Mouse (Mus musculus) kidney, adult 2 months (tissue): ENCODE results near the gene Sun3. TPM values are rescaled to one million over a fixed set of nuclear protein-coding genes. Genes with fewer than 3 reads are reported as not detected.
A peak's percentile ranks its signal among the peaks of the same experiment; 100 is the strongest.

ENCODE experiments used
- DNase-seq: peaks from one replicate; pipeline ENCODE4 v3.0.0; 2021
- H3K27ac ChIP-seq: fragments of 200-500 bp; 2 replicates; pipeline ENCODE4 v1.5.1; 2012; ENCODE audit warnings: low read depth, low read length, control low read depth, inconsistent platforms; ENCODE audit not compliant: insufficient read depth
- H3K27me3 ChIP-seq: fragments of 200-500 bp; replicated peaks from 2 replicates; pipeline ENCODE4 v1.6.1; 2012; ENCODE audit warnings: mild to moderate bottlenecking, moderate library complexity, low read length, inconsistent platforms; ENCODE audit not compliant: control insufficient read depth, insufficient read depth
- H3K36me3 ChIP-seq: fragments of 200-500 bp; 2 replicates; pipeline ENCODE4 v1.6.1; 2012; ENCODE audit warnings: mild to moderate bottlenecking, moderate library complexity, low read length, inconsistent platforms; ENCODE audit not compliant: control insufficient read depth, insufficient read depth
- H3K4me1 ChIP-seq: fragments of 200-500 bp; 2 replicates; pipeline ENCODE4 v1.6.1; 2011; ENCODE audit warnings: low read length; ENCODE audit not compliant: control insufficient read depth, insufficient read depth
- H3K4me3 ChIP-seq: fragments of 200-500 bp; 2 replicates; pipeline ENCODE4 v1.5.1; 2011; ENCODE audit warnings: mild to moderate bottlenecking, low read depth, low read length, control low read depth; ENCODE audit not compliant: insufficient read depth
- CTCF ChIP-seq: fragments of 200-500 bp; conservative IDR thresholded peaks from 2 replicates; pipeline ENCODE4 v1.5.1; 2011; ENCODE audit warnings: low read depth, mild to moderate bottlenecking, control low read depth, low read length, moderate library complexity, mixed read lengths; ENCODE audit not compliant: insufficient read depth, insufficient read length
- POLR2A ChIP-seq: fragments of 200-500 bp; IDR thresholded peaks from one replicate; pipeline ENCODE4 v1.6.1; 2011; ENCODE audit warnings: low read depth, low read length, control low read depth
- WGBS: fragments of 180-500 bp; shearing (Covaris S2); methylation state at CpG from one replicate; pipeline ENCODE4 v1.1.7; 2018; 5-methylcytosine and 5-hydroxymethylcytosine counted together
- polyA plus RNA-seq: library from polyadenylated mRNA; depleted of rRNA; stranded (reverse); fragments of >200 nt; gene quantifications from 2 replicates; pipeline ENCODE4 v1.2.3, GENCODE M21; 2012

Sun3 gene
- polyA plus RNA-seq, 1 experiment, result 1.3 TPM

GRCm38 (mm10) chr11:9018491-9019267 is 30.1 kb downstream of the Sun3 start:
- no peak overlapping the region for H3K4me3 ChIP-seq
- H3K27ac ChIP-seq, result no peak overlapping the region
- no peak for DNase-seq
- TF ChIP-seq CTCF (no peak), POLR2A (no peak)
- no peaks in the 10 kb centered on the region for H3K27me3 ChIP-seq
- 81% methylated on average over 6 of the region's 6 CpGs for WGBS
- H3K4me1 ChIP-seq, result no peaks in the 10 kb centered on the region
- H3K36me3 ChIP-seq, result no peaks in the 10 kb centered on the region

- H3K27me3 ChIP-seq, result no peaks in the 10 kb centered on the region
- 53% methylated on average over 3 of the region's 3 CpGs for WGBS
- H3K4me3 ChIP-seq, result no peak overlapping the region
- no peak for TF ChIP-seq CTCF
- TF ChIP-seq POLR2A, result no peak
- no peak for DNase-seq
- H3K4me1 ChIP-seq, result no peaks in the 10 kb centered on the region; the same call in 1 of the 2 replicates
- H3K36me3 ChIP-seq, result no peaks in the 10 kb centered on the region
- H3K27ac ChIP-seq, result no peak overlapping the region
Measured at GRCm38 (mm10) chr11:9014740-9015139, 34.1 kb downstream of the Sun3 start.

- DNase-seq, result no peak
- Histone ChIP-seq H3K27ac (peak overlapping the region; percentile 48; the same call in 1 of the 2 replicates), H3K4me3 (peak overlapping the region; percentile 89), H3K4me1 (no peaks in the 10 kb centered on the region; the same call in 1 of the 2 replicates), H3K27me3 (no peaks in the 10 kb centered on the region), H3K36me3 (no peaks in the 10 kb centered on the region)
- WGBS, result 0% methylated on average over 3 of the region's 3 CpGs
- no peak for TF ChIP-seq POLR2A
- no peak for TF ChIP-seq CTCF
Measured at GRCm38 (mm10) chr11:9011348-9011747, 37.4 kb downstream of the Sun3 start.

- Histone ChIP-seq H3K27me3 (no peaks in the 10 kb centered on the region), H3K4me3 (peak within 1 kb of the TSS; percentile 89), H3K36me3 (no peaks in the 10 kb centered on the region), H3K27ac (peak within 1 kb of the TSS; percentile 93), H3K4me1 (no peaks in the 10 kb centered on the region; the same call in 1 of the 2 replicates)
- DNase-seq, result peak; percentile 93
- under 1% methylated on average over 43 of the region's 43 CpGs for WGBS
- TF ChIP-seq CTCF, result no peak
- peak; percentile 63 for TF ChIP-seq POLR2A
Measured at GRCm38 (mm10) chr11:9010853-9011339, 37.9 kb downstream of the Sun3 start, which contains the start of gene Hus1. Gene Hus1 (minus strand): TSS chr11:9011191.

GRCm38 (mm10) chr11:9010416-9010815 is 38.4 kb downstream of the Sun3 start:
- under 1% methylated on average over 7 of the region's 7 CpGs for WGBS
- DNase-seq, result peak; percentile 94
- peak overlapping the region; percentile 93 for H3K27ac ChIP-seq
- H3K4me3 ChIP-seq, result peak overlapping the region; percentile 89
- no peaks in the 10 kb centered on the region for H3K36me3 ChIP-seq
- H3K4me1 ChIP-seq, result no peaks in the 10 kb centered on the region; the same call in 1 of the 2 replicates
- H3K27me3 ChIP-seq, result no peaks in the 10 kb centered on the region
- TF ChIP-seq CTCF (no peak), POLR2A (no peak)

- WGBS, result 70% methylated on average over 5 of the region's 5 CpGs
- H3K27me3 ChIP-seq, result no peaks in the 10 kb centered on the region
- no peaks in the 10 kb centered on the region; the same call in 1 of the 2 replicates for H3K4me1 ChIP-seq
- H3K4me3 ChIP-seq, result no peak overlapping the region
- no peak for TF ChIP-seq POLR2A
- TF ChIP-seq CTCF, result no peak
- H3K36me3 ChIP-seq, result no peaks in the 10 kb centered on the region; the same call in 1 of the 2 replicates
- H3K27ac ChIP-seq, result no peak overlapping the region
- DNase-seq, result peak; percentile 77
Measured at GRCm38 (mm10) chr11:9008761-9009160, 40.0 kb downstream of the Sun3 start.

- TF ChIP-seq POLR2A, result no peak
- no peak for TF ChIP-seq CTCF
- Histone ChIP-seq H3K4me1 (no peaks in the 10 kb centered on the region), H3K27me3 (no peaks in the 10 kb centered on the region), H3K4me3 (no peak overlapping the region), H3K36me3 (peaks cover 2% of the 10 kb centered on the region; the same call in 1 of the 2 replicates), H3K27ac (no peak overlapping the region)
- no peak for DNase-seq
- 79% methylated on average over 4 of the region's 4 CpGs for WGBS
Measured at GRCm38 (mm10) chr11:8988084-8988483, 60.7 kb downstream of the Sun3 start.
